Mouse (Mus musculus): ENCODE results near the gene Amz2.

- TF ChIP-seq TAL1 (IDR thresholded peaks at IDR 0.05; ENCODE audit: low read length) (no peak), GATA1 (IDR thresholded peaks at IDR 0.05; ENCODE audit: low read length) (no peak)
Observed at GRCm38 (mm10) chr11:109423294-109423693, 2.5 kb upstream of the Amz2 start.

Measured in erythroblast, embryonic 14.5 days (primary cell).